Mouse (Mus musculus) myocyte (in vitro differentiated cells): ENCODE measurements around the gene Gpx5. TPM values are rescaled to one million over a fixed set of nuclear protein-coding genes. Genes with fewer than 3 reads are reported as not detected.
"Not testable (repeated sequence)": the region's sequence is repeated elsewhere in the genome, so short reads cannot be mapped to it uniquely, and the experiment has no call there.

Experiments used
- H3K27me3 ChIP-seq: one replicate; pipeline ENCODE4 v1.6.1; 2011; ENCODE audit not compliant: control insufficient read depth, insufficient read depth, insufficient read length
- H3K36me3 ChIP-seq: one replicate; pipeline ENCODE4 v1.6.1; 2011; ENCODE audit not compliant: control insufficient read depth, insufficient read depth
- H3K4me2 ChIP-seq: one replicate; pipeline ENCODE4 v1.6.1; 2011; ENCODE audit warnings: low read depth, control low read depth
- H3K4me3 ChIP-seq: one replicate; pipeline ENCODE4 v1.5.1; 2011; ENCODE audit warnings: mild to moderate bottlenecking, control low read depth, moderate library complexity
- H3K79me2 ChIP-seq: one replicate; pipeline ENCODE4 v1.6.1; 2011; ENCODE audit not compliant: control insufficient read depth, insufficient read depth
- H3ac ChIP-seq: one replicate; pipeline ENCODE4 v1.6.1; 2011; ENCODE audit not compliant: control insufficient read depth, insufficient read length
- CEBPB ChIP-seq: IDR thresholded peaks from 2 replicates; pipeline ENCODE4 v1.6.1; 2011; ENCODE audit warnings: mild to moderate bottlenecking, moderate library complexity; ENCODE audit not compliant: poor library complexity, insufficient read depth, severe bottlenecking
- E2F4 ChIP-seq: IDR thresholded peaks from one replicate; pipeline ENCODE4 v1.6.1; 2011; ENCODE audit warnings: mild to moderate bottlenecking, control low read depth, moderate library complexity; ENCODE audit not compliant: insufficient read depth
- MAX ChIP-seq: IDR thresholded peaks from one replicate; pipeline ENCODE4 v1.6.1; 2011; ENCODE audit warnings: low read depth, mild to moderate bottlenecking, control low read depth
- MYOD1 ChIP-seq, 3 experiments: IDR thresholded peaks; one replicate each; pipeline ENCODE4 v1.6.1; 2011; ENCODE audit warnings: control low read depth in 2 of 3, low read depth in 2 of 3, mild to moderate bottlenecking in 2 of 3, moderate library complexity in 1 of 3; ENCODE audit not compliant: insufficient read length in 2 of 3, control insufficient read depth in 1 of 3
- MYOG ChIP-seq, 3 experiments: IDR thresholded peaks; one replicate each; pipeline ENCODE4 v1.6.1; 2011; ENCODE audit warnings: control low read depth in 2 of 3, low read depth in 2 of 3, mild to moderate bottlenecking in 2 of 3; ENCODE audit not compliant: insufficient read length in 2 of 3, control insufficient read depth in 1 of 3, insufficient read depth in 1 of 3
- POLR2A ChIP-seq: IDR thresholded peaks from one replicate; pipeline ENCODE4 v1.6.1; 2011; ENCODE audit warnings: low read depth, mild to moderate bottlenecking, control low read depth, moderate library complexity; ENCODE audit not compliant: insufficient read length
- POLR2AphosphoS2 ChIP-seq: IDR thresholded peaks from one replicate; pipeline ENCODE4 v1.6.1; 2011; ENCODE audit warnings: low read depth, control low read depth; ENCODE audit not compliant: insufficient read length
- REST ChIP-seq: IDR thresholded peaks from one replicate; pipeline ENCODE4 v1.6.1; 2011; ENCODE audit warnings: mild to moderate bottlenecking, control low read depth, moderate library complexity; ENCODE audit not compliant: insufficient read depth, insufficient read length
- SRF ChIP-seq: IDR thresholded peaks from one replicate; pipeline ENCODE4 v1.6.1; 2011; ENCODE audit warnings: low read depth; ENCODE audit not compliant: control insufficient read depth, insufficient read length
- TCF12 ChIP-seq: IDR thresholded peaks from one replicate; pipeline ENCODE4 v1.6.1; 2011; ENCODE audit warnings: mild to moderate bottlenecking, control low read depth; ENCODE audit not compliant: poor library complexity, insufficient read depth, severe bottlenecking
- TCF3 ChIP-seq: IDR thresholded peaks from one replicate; pipeline ENCODE4 v1.6.1; 2011; ENCODE audit warnings: low read depth, control low read depth; ENCODE audit not compliant: insufficient read length
- USF1 ChIP-seq: IDR thresholded peaks from one replicate; pipeline ENCODE4 v1.6.1; 2011; ENCODE audit warnings: low read depth, mild to moderate bottlenecking, control low read depth, moderate library complexity
- polyA plus RNA-seq: library from polyadenylated mRNA; unstranded; fragments of >200 nt; fragmentation: generic; extraction: Trizol; gene quantifications from one replicate; pipeline ENCODE4 v1.2.1, GENCODE M21; 2012; ENCODE audit warnings: missing spikeins

Gene Gpx5
- polyA plus RNA-seq, 1 experiment: not detected

- H3K79me2 ChIP-seq: no peaks in the 10 kb centered on the region
- TF ChIP-seq CEBPB (no peak), MYOD1 (IDR thresholded peaks at IDR 0.05; ENCODE audit: control insufficient read depth in 1 of 3, insufficient read length in 2 of 3, low read depth in 2 of 3) (no peak), TCF12 (no peak), SRF (no peak), MAX (no peak), POLR2A (no peak), REST (no peak), E2F4 (no peak), POLR2AphosphoS2 (no peak), MYOG (IDR thresholded peaks at IDR 0.05; ENCODE audit: control insufficient read depth in 1 of 3, insufficient read depth in 1 of 3, insufficient read length in 2 of 3, low read depth in 2 of 3) (no peak), TCF3 (no peak)
- no peaks in the 10 kb centered on the region for H3K36me3 ChIP-seq
- H3K4me2 ChIP-seq: no peak overlapping the region
- H3K27me3 ChIP-seq: no peaks in the 10 kb centered on the region
- H3K4me3 ChIP-seq: no peak overlapping the region
- H3ac ChIP-seq: no peak overlapping the region
These were observed 46.3 kb downstream of the Gpx5 start for GRCm38 (mm10) chr13:21246276-21246675.

GRCm38 (mm10) chr13:21244967-21245366 lies 47.6 kb downstream of the Gpx5 start:
- not testable (repeated sequence) for H3K27me3 ChIP-seq, H3ac ChIP-seq, H3K79me2 ChIP-seq, H3K4me2 ChIP-seq, H3K4me3 ChIP-seq, H3K36me3 ChIP-seq

GRCm38 (mm10) chr13:21244089-21244488 lies 48.4 kb downstream of the Gpx5 start:
- no peaks in the 10 kb centered on the region for H3K79me2 ChIP-seq
- no peaks in the 10 kb centered on the region for H3K36me3 ChIP-seq
- TF ChIP-seq MAX: no peak
- no peak for TF ChIP-seq POLR2A
- no peak for TF ChIP-seq USF1
- H3ac ChIP-seq: no peak overlapping the region
- no peak overlapping the region for H3K4me3 ChIP-seq
- no peaks in the 10 kb centered on the region for H3K27me3 ChIP-seq
- H3K4me2 ChIP-seq: no peak overlapping the region

- H3K79me2 ChIP-seq: no peaks in the 10 kb centered on the region
These were observed 49.3 kb downstream of the Gpx5 start for GRCm38 (mm10) chr13:21243196-21243595.

DNA sequence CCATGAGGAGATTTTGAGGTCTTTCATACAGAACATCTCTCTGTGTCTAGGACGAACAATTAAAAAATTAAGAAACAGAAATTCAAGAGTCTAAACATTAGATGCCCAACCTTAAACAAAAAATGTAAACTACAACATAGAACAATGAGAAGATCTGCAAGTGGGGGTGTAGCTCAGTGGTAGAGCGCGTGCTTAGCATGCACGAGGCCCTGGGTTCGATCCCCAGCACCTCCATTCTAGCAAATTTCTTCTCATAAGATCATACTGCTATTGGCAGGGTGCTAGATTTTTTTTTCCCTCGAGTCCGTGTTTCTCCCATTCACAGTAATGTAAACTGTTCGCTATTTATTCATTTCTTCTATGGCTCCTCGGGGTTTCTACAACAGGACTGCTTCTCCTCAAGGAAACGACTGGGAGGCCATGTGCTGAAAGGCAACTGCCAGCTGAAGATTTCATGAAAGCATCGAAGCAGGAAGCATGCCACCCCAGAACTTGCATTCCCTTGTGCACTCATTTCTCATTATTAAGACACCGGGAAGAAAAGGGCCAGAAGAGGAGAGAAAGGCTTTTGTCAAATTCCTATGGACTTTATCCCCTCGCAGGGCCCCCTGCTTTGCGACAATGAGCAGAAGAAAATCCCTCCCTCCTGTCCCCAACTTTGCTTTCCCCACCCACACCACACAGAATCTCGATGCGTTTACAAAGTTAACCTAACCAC lies 50.0 kb downstream of the Gpx5 start:
- Histone ChIP-seq H3K79me2 (no peaks in the 10 kb centered on the region), H3K4me2 (no peak overlapping the region), H3K27me3 (no peaks in the 10 kb centered on the region), H3K36me3 (no peaks in the 10 kb centered on the region), H3K4me3 (no peak overlapping the region), H3ac (no peak overlapping the region)
- no peak for TF ChIP-seq MAX

More at GRCm38 (mm10) chr13:21243196-21243595, 49.3 kb downstream of the Gpx5 start:
- TF ChIP-seq TCF12 (no peak), TCF3 (no peak), SRF (no peak)
- Histone ChIP-seq H3K27me3 (no peaks in the 10 kb centered on the region), H3ac (no peak overlapping the region), H3K4me3 (no peak overlapping the region), H3K4me2 (no peak overlapping the region), H3K36me3 (no peaks in the 10 kb centered on the region)

GRCm38 (mm10) chr13:21240788-21241187 lies 51.7 kb downstream of the Gpx5 start:
- H3K4me2 ChIP-seq: no peak overlapping the region
- H3K4me3 ChIP-seq: no peak overlapping the region
- no peaks in the 10 kb centered on the region for H3K36me3 ChIP-seq
- no peaks in the 10 kb centered on the region for H3K79me2 ChIP-seq
- TF ChIP-seq POLR2AphosphoS2 (no peak), E2F4 (no peak), MAX (no peak), USF1 (no peak), REST (no peak), MYOG (IDR thresholded peaks at IDR 0.05; ENCODE audit: control insufficient read depth in 1 of 3, insufficient read depth in 1 of 3, insufficient read length in 2 of 3, low read depth in 2 of 3) (no peak), CEBPB (no peak), SRF (no peak), TCF12 (no peak), MYOD1 (IDR thresholded peaks at IDR 0.05; ENCODE audit: control insufficient read depth in 1 of 3, insufficient read length in 2 of 3, low read depth in 2 of 3) (no peak)
- H3K27me3 ChIP-seq: no peaks in the 10 kb centered on the region
- no peak overlapping the region for H3ac ChIP-seq
